Mouse (Mus musculus) intestine, embryonic 16.5 days (tissue): ENCODE data around the gene Zfp524. TPM values are rescaled to one million over a fixed set of nuclear protein-coding genes. Genes with fewer than 3 reads are reported as not detected.
A peak's percentile ranks its signal among the peaks of the same experiment; 100 is the strongest.
"Not testable (repeated sequence)": the region's sequence is repeated elsewhere in the genome, so short reads cannot be mapped to it uniquely, and the experiment has no call there.

Experiments
- ATAC-seq: fragments of 200-750 bp; cut with Nextera tagmentation; 2 replicates; pipeline ENCODE4 v1.8.0; 2017; ENCODE audit warnings: moderate TSS enrichment, moderate library complexity
- H3K27ac ChIP-seq: fragments of 300-500 bp; sonication (generic); 2 replicates; pipeline ENCODE4 v1.5.1; 2014; ENCODE audit warnings: mild to moderate bottlenecking, low read length
- H3K27me3 ChIP-seq: fragments of 300-500 bp; sonication (generic); replicated peaks from 2 replicates; pipeline ENCODE4 v1.6.1; 2014; ENCODE audit warnings: low read length, control low read depth, mixed read lengths; ENCODE audit not compliant: control insufficient read depth, insufficient read depth
- H3K36me3 ChIP-seq: fragments of 300-500 bp; sonication (generic); 2 replicates; pipeline ENCODE4 v1.6.1; 2014; ENCODE audit warnings: low read length, control low read depth; ENCODE audit not compliant: control insufficient read depth, insufficient read depth
- H3K4me1 ChIP-seq: fragments of 300-500 bp; sonication (generic); 2 replicates; pipeline ENCODE4 v1.6.1; 2014; ENCODE audit warnings: low read length, control low read depth, mixed read lengths; ENCODE audit not compliant: control insufficient read depth, insufficient read depth
- H3K4me2 ChIP-seq: fragments of 300-500 bp; sonication (generic); 2 replicates; pipeline ENCODE4 v1.6.1; 2014; ENCODE audit warnings: low read depth, low read length, control low read depth
- H3K4me3 ChIP-seq: fragments of 300-500 bp; sonication (generic); 2 replicates; pipeline ENCODE4 v1.5.1; 2014; ENCODE audit warnings: mild to moderate bottlenecking, low read length
- H3K9ac ChIP-seq: fragments of 300-500 bp; sonication (generic); 2 replicates; pipeline ENCODE4 v1.6.1; 2014; ENCODE audit warnings: low read depth, low read length
- H3K9me3 ChIP-seq: fragments of 300-500 bp; sonication (generic); 2 replicates; pipeline ENCODE4 v1.6.1; 2016; ENCODE audit warnings: low read length, control low read depth; ENCODE audit not compliant: control insufficient read depth
- WGBS: fragments of 180-500 bp; shearing (Covaris S2); extraction: QIAGEN DNeasy Blood & Tissue Kit; methylation state at CpG from one replicate; pipeline ENCODE4 v1.1.7; 2014; 5-methylcytosine and 5-hydroxymethylcytosine counted together
- polyA plus RNA-seq: library from polyadenylated mRNA; unstranded; fragments of >200 nt; fragmentation: Nextera tagmentation; extraction: Ambion mirVana; gene quantifications from 2 replicates; pipeline ENCODE4 v1.2.1, GENCODE M21; 2015

Zfp524 gene
- polyA plus RNA-seq, 1 experiment from 2014 or later = 24.3 TPM

GRCm38 (mm10) chr7:4993999-4994788 is 20.0 kb upstream of the Zfp524 start:
- ATAC-seq = no peak
- Histone ChIP-seq H3K9ac (no peak overlapping the region), H3K9me3 (peaks cover 10% of the 10 kb centered on the region), H3K4me1 (peaks cover 12% of the 10 kb centered on the region), H3K4me3 (no peak overlapping the region), H3K36me3 (peaks cover 19% of the 10 kb centered on the region), H3K4me2 (no peak overlapping the region; the same call in 1 of the 2 replicates), H3K27ac (no peak overlapping the region), H3K27me3 (no peaks in the 10 kb centered on the region)
- 61% methylated on average over 59 of the region's 59 CpGs for WGBS

- peak overlapping the region; percentile 91 for H3K9ac ChIP-seq
- H3K9me3 ChIP-seq = peaks cover 10% of the 10 kb centered on the region
- H3K4me1 ChIP-seq = peaks cover 12% of the 10 kb centered on the region
- H3K27ac ChIP-seq = peak overlapping the region; percentile 64
- H3K36me3 ChIP-seq = peaks cover 19% of the 10 kb centered on the region
- H3K4me2 ChIP-seq = peak overlapping the region; percentile 82
- peak overlapping the region; percentile 68 for H3K4me3 ChIP-seq
- no peaks in the 10 kb centered on the region for H3K27me3 ChIP-seq
- WGBS = 7% methylated on average over 19 of the region's 19 CpGs
- ATAC-seq = peak; percentile 0
These were observed 18.8 kb upstream of the Zfp524 start for GRCm38 (mm10) chr7:4995268-4996002.

GRCm38 (mm10) chr7:4996003-4996895 is 18.0 kb upstream of the Zfp524 start, which contains the start of gene Zfp579:
Gene Zfp579, minus strand, starts transcription at chr7:4996158.
- H3K9me3 ChIP-seq = peaks cover 10% of the 10 kb centered on the region
- H3K4me3 ChIP-seq = peak within 1 kb of the TSS; percentile 68
- H3K27me3 ChIP-seq = no peaks in the 10 kb centered on the region
- H3K4me2 ChIP-seq = peak within 1 kb of the TSS; percentile 82
- peaks cover 12% of the 10 kb centered on the region for H3K4me1 ChIP-seq
- H3K36me3 ChIP-seq = peaks cover 19% of the 10 kb centered on the region
- peak; percentile 89 for ATAC-seq
- 7% methylated on average over 14 of the region's 26 CpGs for WGBS
- peak within 1 kb of the TSS; percentile 91 for H3K9ac ChIP-seq
- peak within 1 kb of the TSS; percentile 66 for H3K27ac ChIP-seq

GRCm38 (mm10) chr7:4996934-4997333 is 17.3 kb upstream of the Zfp524 start:
- H3K4me2 ChIP-seq = peak overlapping the region; percentile 82
- 0 out of 2 replicates have a peak overlapping the region, but pooled peaks have one; percentile 1 for H3K27ac ChIP-seq
- H3K4me3 ChIP-seq = peak overlapping the region; percentile 68; the same call in 1 of the 2 replicates
- peak overlapping the region; percentile 91; the same call in 1 of the 2 replicates for H3K9ac ChIP-seq
- H3K27me3 ChIP-seq = no peaks in the 10 kb centered on the region
- WGBS = 62% methylated on average over 7 of the region's 8 CpGs
- peaks cover 12% of the 10 kb centered on the region for H3K4me1 ChIP-seq
- ATAC-seq = no peak
- peaks cover 19% of the 10 kb centered on the region for H3K36me3 ChIP-seq
- H3K9me3 ChIP-seq = peaks cover 10% of the 10 kb centered on the region

GRCm38 (mm10) chr7:4999876-5000275 is 14.3 kb upstream of the Zfp524 start:
- H3K9me3 ChIP-seq = no peaks in the 10 kb centered on the region

GRCm38 (mm10) chr7:5002876-5003275 is 11.3 kb upstream of the Zfp524 start:
- H3K9ac ChIP-seq, ATAC-seq, H3K4me3 ChIP-seq, H3K9me3 ChIP-seq, H3K27me3 ChIP-seq, H3K36me3 ChIP-seq, H3K4me1 ChIP-seq, H3K27ac ChIP-seq, H3K4me2 ChIP-seq: not testable (repeated sequence)
- 67% methylated on average over 8 of the region's 8 CpGs for WGBS

More at GRCm38 (mm10) chr7:4999876-5000275, 14.3 kb upstream of the Zfp524 start:
- Histone ChIP-seq H3K4me1 (peaks cover 10% of the 10 kb centered on the region), H3K4me3 (no peak overlapping the region), H3K27ac (no peak overlapping the region), H3K36me3 (no peaks in the 10 kb centered on the region), H3K9ac (no peak overlapping the region), H3K27me3 (no peaks in the 10 kb centered on the region), H3K4me2 (no peak overlapping the region)
- no peak for ATAC-seq
- WGBS = 62% methylated on average over 2 of the region's 2 CpGs

- no peak overlapping the region for H3K4me3 ChIP-seq
- no peak overlapping the region for H3K4me2 ChIP-seq
- no peaks in the 10 kb centered on the region for H3K27me3 ChIP-seq
- H3K9me3 ChIP-seq = 0 out of 2 replicates have a peak, but pooled peaks cover 3% of the 10 kb centered on the region
- WGBS = 95% methylated on average over 26 of the region's 26 CpGs
- H3K36me3 ChIP-seq = peaks cover 42% of the 10 kb centered on the region
- no peak for ATAC-seq
- H3K4me1 ChIP-seq = no peaks in the 10 kb centered on the region
- no peak overlapping the region for H3K27ac ChIP-seq
- H3K9ac ChIP-seq = no peak overlapping the region
These were observed 6.0 kb upstream of the Zfp524 start for GRCm38 (mm10) chr7:5008229-5008628.

- peak overlapping the region; percentile 51; the same call in 1 of the 2 replicates for H3K4me2 ChIP-seq
- 88% methylated on average over 27 of the region's 27 CpGs for WGBS
These were observed 1.3 kb upstream of the Zfp524 start for GRCm38 (mm10) chr7:5012681-5013513.

More at GRCm38 (mm10) chr7:5012681-5013513, 1.3 kb upstream of the Zfp524 start:
- no peak for ATAC-seq
- Histone ChIP-seq H3K4me1 (peaks cover 3% of the 10 kb centered on the region; the same call in 1 of the 2 replicates), H3K9ac (no peak overlapping the region), H3K27me3 (no peaks in the 10 kb centered on the region), H3K36me3 (peaks cover 45% of the 10 kb centered on the region), H3K9me3 (peaks cover 5% of the 10 kb centered on the region; the same call in 1 of the 2 replicates), H3K4me3 (no peak overlapping the region), H3K27ac (no peak overlapping the region)
